Mouse (Mus musculus) heart, embryonic 10.5 days (tissue): ENCODE data around the gene Tmem235. TPM values are rescaled to one million over a fixed set of nuclear protein-coding genes. Genes with fewer than 3 reads are reported as not detected.

ENCODE experiments used
- DNase-seq: peaks from one replicate; pipeline ENCODE4 v3.0.0-alpha.2; 2017; ENCODE audit warnings: low spot score
- H3K27ac ChIP-seq: fragments of 300-500 bp; sonication (generic); 2 replicates; pipeline ENCODE4 v1.5.1; 2016; ENCODE audit warnings: mild to moderate bottlenecking
- H3K27me3 ChIP-seq: fragments of 300-500 bp; sonication (generic); 2 replicates; pipeline ENCODE4 v1.6.1; 2016; ENCODE audit warnings: mild to moderate bottlenecking; ENCODE audit not compliant: poor library complexity, insufficient read depth, severe bottlenecking
- H3K36me3 ChIP-seq: fragments of 300-500 bp; sonication (generic); 2 replicates; pipeline ENCODE4 v1.6.1; 2016; ENCODE audit warnings: mild to moderate bottlenecking, moderate library complexity
- H3K4me1 ChIP-seq: fragments of 300-500 bp; sonication (generic); 2 replicates; pipeline ENCODE4 v1.6.1; 2016; ENCODE audit warnings: mild to moderate bottlenecking
- H3K4me3 ChIP-seq: fragments of 300-500 bp; sonication (generic); 2 replicates; pipeline ENCODE4 v1.5.1; 2016; ENCODE audit warnings: mild to moderate bottlenecking, moderate library complexity
- H3K9me3 ChIP-seq: fragments of 300-500 bp; sonication (generic); 2 replicates; pipeline ENCODE4 v1.6.1; 2016; ENCODE audit warnings: mild to moderate bottlenecking, moderate library complexity
- WGBS: fragments of 180-500 bp; shearing (Covaris S2); methylation state at CpG from one replicate; pipeline ENCODE4 v1.1.7; 2016; 5-methylcytosine and 5-hydroxymethylcytosine counted together
- polyA plus RNA-seq: library from polyadenylated mRNA; unstranded; fragments of >200 nt; fragmentation: Nextera tagmentation; extraction: Ambion mirVana; gene quantifications from 2 replicates; pipeline ENCODE4 v1.2.1, GENCODE M21; 2016

Tmem235 gene
- polyA plus RNA-seq, 1 experiment from 2014 or later = not detected

- Histone ChIP-seq H3K9me3 (no peaks in the 10 kb centered on the region), H3K27ac (no peak overlapping the region), H3K36me3 (0 out of 2 replicates have a peak, but pooled peaks cover 2% of the 10 kb centered on the region), H3K27me3 (no peaks in the 10 kb centered on the region), H3K4me1 (peaks cover 26% of the 10 kb centered on the region), H3K4me3 (no peak overlapping the region)
- 63% methylated on average over 1 of the region's 1 CpGs for WGBS
- DNase-seq = no peak
These were observed 21.5 kb upstream of the Tmem235 start for GRCm38 (mm10) chr11:117839021-117839420.

GRCm38 (mm10) chr11:117840910-117841309 lies 19.6 kb upstream of the Tmem235 start:
- peaks cover 26% of the 10 kb centered on the region for H3K4me1 ChIP-seq
- no peaks in the 10 kb centered on the region for H3K36me3 ChIP-seq
- peak overlapping the region; percentile 23; the same call in 1 of the 2 replicates for H3K27ac ChIP-seq
- 48% methylated on average over 1 of the region's 1 CpGs for WGBS
- no peak for DNase-seq
- no peaks in the 10 kb centered on the region for H3K27me3 ChIP-seq
- no peaks in the 10 kb centered on the region for H3K9me3 ChIP-seq
- H3K4me3 ChIP-seq = no peak overlapping the region

GRCm38 (mm10) chr11:117843434-117843833 lies 17.1 kb upstream of the Tmem235 start:
- H3K27me3 ChIP-seq = no peaks in the 10 kb centered on the region
- no peak overlapping the region for H3K4me3 ChIP-seq
- H3K9me3 ChIP-seq = no peaks in the 10 kb centered on the region
- no peak overlapping the region for H3K27ac ChIP-seq
- 74% methylated on average over 2 of the region's 2 CpGs for WGBS
- no peak for DNase-seq
- no peaks in the 10 kb centered on the region for H3K36me3 ChIP-seq
- H3K4me1 ChIP-seq = peaks cover 27% of the 10 kb centered on the region

- Histone ChIP-seq H3K4me3 (no peak overlapping the region), H3K9me3 (no peaks in the 10 kb centered on the region), H3K4me1 (peaks cover 33% of the 10 kb centered on the region), H3K27me3 (no peaks in the 10 kb centered on the region), H3K36me3 (no peaks in the 10 kb centered on the region), H3K27ac (peak overlapping the region; percentile 30; the same call in 1 of the 2 replicates)
- 45% methylated on average over 2 of the region's 2 CpGs for WGBS
- no peak for DNase-seq
These were observed 15.6 kb upstream of the Tmem235 start for GRCm38 (mm10) chr11:117844997-117845396.

- Histone ChIP-seq H3K27ac (no peak overlapping the region), H3K9me3 (no peaks in the 10 kb centered on the region), H3K4me1 (peaks cover 37% of the 10 kb centered on the region), H3K36me3 (no peaks in the 10 kb centered on the region), H3K4me3 (no peak overlapping the region), H3K27me3 (no peaks in the 10 kb centered on the region)
- 87% methylated on average over 2 of the region's 2 CpGs for WGBS
- no peak for DNase-seq
These were observed 14.9 kb upstream of the Tmem235 start for GRCm38 (mm10) chr11:117845651-117846050.

- no peaks in the 10 kb centered on the region for H3K9me3 ChIP-seq
- no peak overlapping the region for H3K4me3 ChIP-seq
- DNase-seq = no peak
- H3K4me1 ChIP-seq = peaks cover 31% of the 10 kb centered on the region
- peaks cover 5% of the 10 kb centered on the region for H3K36me3 ChIP-seq
- no peak overlapping the region for H3K27ac ChIP-seq
- no peaks in the 10 kb centered on the region for H3K27me3 ChIP-seq
- WGBS = 62% methylated on average over 5 of the region's 5 CpGs
These were observed 13.9 kb upstream of the Tmem235 start for GRCm38 (mm10) chr11:117846640-117847039.

GRCm38 (mm10) chr11:117847593-117848215 lies 12.8 kb upstream of the Tmem235 start:
- 86% methylated on average over 7 of the region's 7 CpGs for WGBS
- Histone ChIP-seq H3K27ac (peak overlapping the region; percentile 96), H3K27me3 (no peaks in the 10 kb centered on the region), H3K9me3 (no peaks in the 10 kb centered on the region), H3K36me3 (peaks cover 16% of the 10 kb centered on the region), H3K4me3 (peak overlapping the region; percentile 79), H3K4me1 (peaks cover 31% of the 10 kb centered on the region)
- no peak for DNase-seq

- Histone ChIP-seq H3K4me3 (peak overlapping the region; percentile 79), H3K27ac (peak overlapping the region; percentile 96), H3K4me1 (peaks cover 31% of the 10 kb centered on the region), H3K36me3 (peaks cover 23% of the 10 kb centered on the region), H3K27me3 (no peaks in the 10 kb centered on the region), H3K9me3 (no peaks in the 10 kb centered on the region)
- 11% methylated on average over 19 of the region's 19 CpGs for WGBS
- no peak for DNase-seq
These were observed 12.1 kb upstream of the Tmem235 start for GRCm38 (mm10) chr11:117848271-117848984.

GRCm38 (mm10) chr11:117848985-117849671 lies 11.4 kb upstream of the Tmem235 start, which contains the start of gene Birc5:
Gene Birc5 (plus strand): TSS chr11:117849251.
- DNase-seq = peak; percentile 98
- Histone ChIP-seq H3K4me1 (peaks cover 31% of the 10 kb centered on the region), H3K27me3 (no peaks in the 10 kb centered on the region), H3K36me3 (peaks cover 30% of the 10 kb centered on the region), H3K27ac (peak within 1 kb of the TSS; percentile 96), H3K4me3 (peak within 1 kb of the TSS; percentile 79), H3K9me3 (no peaks in the 10 kb centered on the region)
- under 1% methylated on average over 51 of the region's 51 CpGs for WGBS

GRCm38 (mm10) chr11:117852875-117853274 lies 7.7 kb upstream of the Tmem235 start:
- Histone ChIP-seq H3K9me3 (no peaks in the 10 kb centered on the region), H3K27ac (no peak overlapping the region), H3K36me3 (peaks cover 63% of the 10 kb centered on the region), H3K4me1 (peaks cover 24% of the 10 kb centered on the region), H3K4me3 (no peak overlapping the region), H3K27me3 (no peaks in the 10 kb centered on the region)
- WGBS = 89% methylated on average over 3 of the region's 3 CpGs
- no peak for DNase-seq

- no peak overlapping the region for H3K27ac ChIP-seq
- peaks cover 69% of the 10 kb centered on the region for H3K36me3 ChIP-seq
- WGBS = 91% methylated on average over 9 of the region's 9 CpGs
- H3K27me3 ChIP-seq = peaks cover 13% of the 10 kb centered on the region
- no peak for DNase-seq
- H3K4me1 ChIP-seq = peaks cover 17% of the 10 kb centered on the region
- H3K4me3 ChIP-seq = no peak overlapping the region
- no peaks in the 10 kb centered on the region for H3K9me3 ChIP-seq
These were observed 6.3 kb upstream of the Tmem235 start for GRCm38 (mm10) chr11:117854241-117854640.

- Histone ChIP-seq H3K27me3 (peaks cover 24% of the 10 kb centered on the region), H3K27ac (no peak overlapping the region), H3K4me1 (peaks cover 9% of the 10 kb centered on the region), H3K36me3 (peaks cover 69% of the 10 kb centered on the region), H3K4me3 (no peak overlapping the region), H3K9me3 (no peaks in the 10 kb centered on the region)
- DNase-seq = no peak
- WGBS = 95% methylated on average over 5 of the region's 5 CpGs
These were observed 5.2 kb upstream of the Tmem235 start for GRCm38 (mm10) chr11:117855360-117855759.

- H3K4me1 ChIP-seq = peaks cover 13% of the 10 kb centered on the region
- H3K36me3 ChIP-seq = peaks cover 67% of the 10 kb centered on the region
- no peak for DNase-seq
- no peak overlapping the region for H3K27ac ChIP-seq
- H3K4me3 ChIP-seq = no peak overlapping the region
- peaks cover 30% of the 10 kb centered on the region for H3K27me3 ChIP-seq
- 86% methylated on average over 1 of the region's 1 CpGs for WGBS
- H3K9me3 ChIP-seq = no peaks in the 10 kb centered on the region
These were observed 4.6 kb upstream of the Tmem235 start for GRCm38 (mm10) chr11:117855975-117856374.
